ENCODE assay signal across 13 mouse cellular contexts in genomic region chr4:141005983-141006382, GRCm38 (mm10). TPM values are rescaled to one million over a fixed set of nuclear protein-coding genes. Genes with fewer than 3 reads are reported as not detected.
DNase-seq lines count a peak whose midpoint lies in the region; ATAC-seq and TF ChIP-seq lines count a peak whose summit lies in the region.
"Had no signal": no experiment of that assay in that cellular context is flagged by ENCODE, and none has a peak within 500 bp of the region (broad histone marks: within the 10 kb centered on the region; RNA-seq: fewer than 3 reads in every experiment).

No protein-coding gene starts in this region.

- no peak overlapping the region for H3K4me2 ChIP-seq in intestine, postnatal 0 days (replicated peaks; ENCODE audit: low read depth)
- H3K4me2 ChIP-seq in intestine, embryonic 15.5 days (replicated peaks), result no peak overlapping the region
- H3K4me2 ChIP-seq: embryonic facial prominence, embryonic 13.5 days; neural tube, embryonic 15.5 days had no signal

- peak; percentile 58 for TF ChIP-seq CTCF in intestine, postnatal 0 days (IDR thresholded peaks at IDR 0.05; ENCODE audit: low read depth)

- 81% methylated on average over 13 of the region's 13 CpGs for WGBS in intestine, postnatal 0 days
- WGBS in intestine, embryonic 15.5 days, result 87% methylated on average over 13 of the region's 13 CpGs

- DNase-seq in ovary, postnatal 36 days (ENCODE audit: low spot score), result peak; percentile 82
- DNase-seq in ovary, postnatal 10 days (ENCODE audit: low spot score), result no peak
- peak; percentile 80 for DNase-seq in adrenal gland, postnatal 25 days
- peak; percentile 41 for DNase-seq in retina, embryonic 14.5 days (ENCODE audit: low spot score)
- no peak for DNase-seq in right cerebral cortex, adult 18-20 months
- no peak for DNase-seq in spleen, postnatal 4 days (ENCODE audit: low spot score in 2 of 2)
- DNase-seq: thymus, adult 18-20 months had no signal

- H3K9me3 ChIP-seq in intestine, postnatal 0 days (ENCODE audit: control insufficient read depth), result no peaks in the 10 kb centered on the region
- H3K9me3 ChIP-seq in intestine, embryonic 15.5 days, result no peaks in the 10 kb centered on the region
- H3K9me3 ChIP-seq: neural tube, embryonic 15.5 days had no signal

- H3K27ac ChIP-seq in intestine, postnatal 0 days (ENCODE audit: low read depth, low read length), result no peak overlapping the region
- no peak overlapping the region for H3K27ac ChIP-seq in intestine, embryonic 15.5 days
- H3K27ac ChIP-seq: embryonic facial prominence, embryonic 13.5 days; neural tube, embryonic 15.5 days had no signal

- no peak overlapping the region for H3K9ac ChIP-seq in intestine, postnatal 0 days (ENCODE audit: low read depth, low read length)
- H3K9ac ChIP-seq in intestine, embryonic 15.5 days, result no peak overlapping the region
- H3K9ac ChIP-seq: embryonic facial prominence, embryonic 13.5 days; neural tube, embryonic 15.5 days had no signal

- H3K27me3 ChIP-seq in intestine, postnatal 0 days (replicated peaks; ENCODE audit: control insufficient read depth, insufficient read depth, low read length), result peaks cover 5% of the 10 kb centered on the region; the same call in 1 of the 2 replicates
- H3K27me3 ChIP-seq in intestine, embryonic 15.5 days (replicated peaks), result no peaks in the 10 kb centered on the region
- H3K27me3 ChIP-seq: embryonic facial prominence, embryonic 13.5 days; neural tube, embryonic 15.5 days had no signal

- no peak overlapping the region for H3K4me3 ChIP-seq in intestine, postnatal 0 days (ENCODE audit: low read depth, low read length)
- H3K4me3 ChIP-seq in intestine, embryonic 15.5 days (replicated peaks), result no peak overlapping the region
- H3K4me3 ChIP-seq: embryonic facial prominence, embryonic 13.5 days; neural tube, embryonic 15.5 days had no signal

- H3K36me3 ChIP-seq in intestine, postnatal 0 days (ENCODE audit: control insufficient read depth, insufficient read depth), result peaks cover 48% of the 10 kb centered on the region
- H3K36me3 ChIP-seq in intestine, embryonic 15.5 days, result peaks cover 23% of the 10 kb centered on the region

- no peak for ATAC-seq in intestine, postnatal 0 days
- no peak for ATAC-seq in intestine, embryonic 15.5 days

- 0 out of 2 replicates have a peak, but pooled peaks cover 4% of the 10 kb centered on the region for H3K4me1 ChIP-seq in intestine, postnatal 0 days (replicated peaks; ENCODE audit: control insufficient read depth, insufficient read depth, low read length)
- H3K4me1 ChIP-seq in intestine, embryonic 15.5 days (replicated peaks), result no peaks in the 10 kb centered on the region

RNA-seq across cellular contexts. Expression of gene Mfap2, which starts 4.2 kb away (rescaled TPM):
- 117 and 138 TPM in 2 replicates for polyA plus RNA-seq in intestine, postnatal 0 days (2015; fragmentation: Nextera tagmentation; extraction: Ambion mirVana)
- polyA plus RNA-seq in intestine, embryonic 15.5 days (2015; fragmentation: Nextera tagmentation; extraction: Ambion mirVana), result 329 and 347 TPM in 2 replicates
- total RNA-seq in adrenal gland, postnatal 25 days (2021), result 10.7 and 11.1 TPM in 2 replicates
- total RNA-seq: granulocyte monocyte progenitor cell, adult 5-6 weeks; megakaryocyte progenitor cell, adult 5-6 weeks had no signal

RNA-seq across cellular contexts. Expression of gene Atp13a2, which starts 19.3 kb away (rescaled TPM):
- polyA plus RNA-seq in intestine, postnatal 0 days (2015; fragmentation: Nextera tagmentation; extraction: Ambion mirVana), result 10.9 and 11.7 TPM in 2 replicates
- polyA plus RNA-seq in intestine, embryonic 15.5 days (2015; fragmentation: Nextera tagmentation; extraction: Ambion mirVana), result 29.8 and 35.7 TPM in 2 replicates
- total RNA-seq in adrenal gland, postnatal 25 days (2021), result 35.9 and 53.3 TPM in 2 replicates

RNA-seq across cellular contexts. Expression of gene Sdhb, which starts 45.0 kb away (rescaled TPM):
- 588 and 627 TPM in 2 replicates for polyA plus RNA-seq in intestine, postnatal 0 days (2015; fragmentation: Nextera tagmentation; extraction: Ambion mirVana)
- polyA plus RNA-seq in intestine, embryonic 15.5 days (2015; fragmentation: Nextera tagmentation; extraction: Ambion mirVana), result 539 and 577 TPM in 2 replicates
- total RNA-seq in adrenal gland, postnatal 25 days (2021), result 452 and 458 TPM in 2 replicates

RNA-seq across cellular contexts. Expression of gene Crocc, which starts 54.4 kb away (rescaled TPM):
- polyA plus RNA-seq in intestine, postnatal 0 days (2015; fragmentation: Nextera tagmentation; extraction: Ambion mirVana), result 1.3 and 1.5 TPM in 2 replicates
- polyA plus RNA-seq in intestine, embryonic 15.5 days (2015; fragmentation: Nextera tagmentation; extraction: Ambion mirVana), result 4.0 and 4.7 TPM in 2 replicates
- 10.2 and 16.1 TPM in 2 replicates for total RNA-seq in adrenal gland, postnatal 25 days (2021)

Comparison
In these comparisons a context has a peak if more than half of its experiments do, and no peak if none do; other contexts are left out.
1. DNase-seq: peak in ovary, postnatal 36 days (single experiment), adrenal gland, postnatal 25 days (single experiment) and retina, embryonic 14.5 days (single experiment); none in ovary, postnatal 10 days (single experiment), right cerebral cortex, adult 18-20 months (single experiment) and spleen, postnatal 4 days (0 of 2).